Mouse (Mus musculus) gonadal fat pad, adult 2 months (tissue): ENCODE measurements around the gene H60b. TPM values are rescaled to one million over a fixed set of nuclear protein-coding genes. Genes with fewer than 3 reads are reported as not detected.
"Not testable (repeated sequence)": the region's sequence is repeated elsewhere in the genome, so short reads cannot be mapped to it uniquely, and the experiment has no call there.

Experiments
- DNase-seq: peaks from one replicate; pipeline ENCODE4 v3.0.0-alpha.2; 2012; ENCODE audit warnings: low read depth
- polyA plus RNA-seq: library from polyadenylated mRNA; depleted of rRNA; stranded (reverse); fragments of >200 nt; gene quantifications from 2 replicates; pipeline ENCODE4 v1.2.3, GENCODE M21; 2012

Gene H60b
- polyA plus RNA-seq, 1 experiment: 0.46 TPM

DNA sequence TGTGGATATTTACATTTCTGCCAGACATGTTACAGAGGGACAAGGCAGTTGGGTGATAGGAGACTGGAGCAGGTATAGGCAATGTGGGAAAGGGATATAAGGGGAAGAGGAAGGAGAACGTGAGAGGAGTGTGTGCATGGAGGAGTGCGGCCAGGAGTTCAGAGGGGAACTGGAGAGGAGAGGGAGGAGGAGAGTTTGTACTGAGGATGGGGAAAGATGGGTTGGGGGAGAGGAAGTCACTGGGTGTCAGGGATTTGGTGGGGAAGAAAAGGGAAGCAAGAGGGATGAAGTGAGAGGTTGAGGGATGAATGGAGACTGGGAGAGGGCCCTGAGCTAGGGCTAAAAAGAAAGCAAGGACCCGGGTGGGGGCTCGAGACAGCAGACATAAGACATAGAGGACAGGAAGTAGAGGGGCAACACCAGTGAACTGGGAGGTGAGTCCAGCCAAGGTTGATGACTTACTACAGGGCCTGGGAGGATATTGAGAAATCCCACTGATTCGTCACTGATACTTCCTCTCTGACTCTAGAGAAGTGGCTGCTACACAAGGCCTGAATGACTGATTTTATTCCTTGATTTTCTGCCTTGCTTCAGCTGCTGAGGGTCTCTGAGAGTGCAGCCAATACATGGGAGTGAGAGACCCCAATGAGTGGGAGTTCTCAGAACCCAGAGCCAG, 7.1 kb downstream of the H60b start:
- DNase-seq: not testable (repeated sequence)

DNA sequence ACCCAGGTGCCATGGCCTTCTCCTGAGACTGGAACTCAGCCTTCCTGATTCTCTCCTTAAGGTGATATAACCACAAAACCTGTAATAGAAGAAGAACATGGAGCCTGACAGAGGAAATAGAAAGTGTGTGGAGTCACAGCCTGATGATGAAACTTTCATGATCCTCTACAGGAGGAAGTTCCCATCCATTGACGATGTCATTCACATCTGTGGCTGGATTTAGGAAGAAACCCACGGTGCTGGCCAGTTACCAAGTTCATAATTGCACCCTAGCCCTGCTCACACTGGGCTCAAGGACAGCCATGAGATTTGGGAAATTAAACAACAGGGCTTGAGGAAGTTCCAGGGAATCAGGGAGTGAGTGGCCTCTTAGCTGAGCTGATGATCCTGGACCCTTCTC, 7.6 kb downstream of the H60b start:
- DNase-seq: not testable (repeated sequence)

DNA sequence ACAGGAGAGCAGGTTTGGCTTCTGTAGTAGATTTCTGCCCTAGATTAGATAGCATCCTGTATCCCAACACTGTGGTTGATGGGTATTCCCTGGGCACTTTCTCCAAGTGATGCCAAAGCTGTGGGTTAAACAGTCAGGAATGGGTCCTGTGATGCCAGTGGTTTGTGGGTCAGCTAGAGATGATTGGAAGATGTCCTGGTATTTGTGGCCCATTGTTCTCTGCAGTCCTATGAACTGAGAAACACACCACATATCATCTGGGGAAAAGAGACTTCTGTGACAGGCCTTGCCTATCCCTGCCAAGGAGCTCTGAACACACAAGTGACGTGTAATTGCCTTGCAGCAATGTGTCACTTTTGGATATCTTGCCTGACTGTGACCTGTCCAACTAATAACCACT, 8.7 kb downstream of the H60b start:
- DNase-seq: not testable (repeated sequence)

DNA sequence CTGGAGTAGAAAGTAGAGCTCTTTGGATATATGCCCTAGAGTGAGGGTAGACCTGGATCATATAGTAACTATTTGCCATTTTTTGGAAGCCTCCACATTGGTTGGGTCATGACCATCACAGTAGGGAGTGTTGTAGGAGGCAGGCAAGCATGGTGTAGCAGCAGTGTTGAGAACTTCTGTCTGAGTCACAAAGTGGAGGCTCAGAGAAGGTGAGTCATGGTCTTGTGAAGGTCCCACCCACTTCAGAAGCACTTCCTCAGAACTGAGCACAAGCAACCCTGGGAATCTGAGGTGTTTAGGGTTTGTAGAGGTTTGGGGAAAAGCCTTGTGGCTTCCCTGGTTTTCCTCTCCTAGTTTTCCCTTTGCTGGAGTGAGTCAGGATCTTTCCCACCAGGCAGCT, 10.7 kb downstream of the H60b start:
- DNase-seq: not testable (repeated sequence)

DNA sequence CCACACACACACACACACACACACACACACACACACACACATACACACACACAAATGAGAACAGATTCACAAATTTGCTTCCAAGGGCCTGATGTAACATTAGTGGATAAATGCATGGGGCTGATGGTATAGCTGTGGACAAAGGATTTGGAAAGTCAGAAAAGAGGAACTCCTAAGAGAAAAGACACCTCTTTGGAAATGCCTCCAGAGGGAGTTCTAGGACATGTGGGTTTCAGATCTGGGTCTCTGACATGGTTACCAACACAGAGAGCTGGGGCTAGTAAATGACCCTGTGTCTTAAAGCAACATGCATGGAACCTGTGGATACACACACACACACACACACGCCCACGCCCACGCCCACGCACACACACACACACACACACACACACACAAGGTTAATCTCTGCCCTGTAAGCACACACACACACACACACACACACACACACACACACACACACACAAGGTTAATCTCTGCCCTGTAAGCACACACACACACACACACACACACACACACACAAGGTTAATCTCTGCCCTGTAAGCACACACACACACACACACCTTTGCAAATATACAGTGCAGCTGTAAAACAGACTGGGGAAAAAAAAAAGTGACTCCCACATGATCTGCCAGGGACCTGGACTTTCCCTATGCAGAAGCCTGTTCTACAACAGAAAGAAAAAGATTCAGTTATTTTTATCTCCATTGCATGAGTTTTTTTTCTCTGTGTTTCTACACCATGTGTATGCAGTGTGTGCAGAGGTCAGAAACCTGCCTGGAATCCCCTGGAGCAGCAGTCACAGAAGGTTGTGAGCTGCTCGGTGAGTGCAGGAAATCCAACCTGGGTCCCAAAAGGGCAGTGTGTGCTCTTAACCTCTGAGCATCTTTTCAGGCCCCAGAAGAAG, 14.3 kb downstream of the H60b start:
- DNase-seq: not testable (repeated sequence)

DNA sequence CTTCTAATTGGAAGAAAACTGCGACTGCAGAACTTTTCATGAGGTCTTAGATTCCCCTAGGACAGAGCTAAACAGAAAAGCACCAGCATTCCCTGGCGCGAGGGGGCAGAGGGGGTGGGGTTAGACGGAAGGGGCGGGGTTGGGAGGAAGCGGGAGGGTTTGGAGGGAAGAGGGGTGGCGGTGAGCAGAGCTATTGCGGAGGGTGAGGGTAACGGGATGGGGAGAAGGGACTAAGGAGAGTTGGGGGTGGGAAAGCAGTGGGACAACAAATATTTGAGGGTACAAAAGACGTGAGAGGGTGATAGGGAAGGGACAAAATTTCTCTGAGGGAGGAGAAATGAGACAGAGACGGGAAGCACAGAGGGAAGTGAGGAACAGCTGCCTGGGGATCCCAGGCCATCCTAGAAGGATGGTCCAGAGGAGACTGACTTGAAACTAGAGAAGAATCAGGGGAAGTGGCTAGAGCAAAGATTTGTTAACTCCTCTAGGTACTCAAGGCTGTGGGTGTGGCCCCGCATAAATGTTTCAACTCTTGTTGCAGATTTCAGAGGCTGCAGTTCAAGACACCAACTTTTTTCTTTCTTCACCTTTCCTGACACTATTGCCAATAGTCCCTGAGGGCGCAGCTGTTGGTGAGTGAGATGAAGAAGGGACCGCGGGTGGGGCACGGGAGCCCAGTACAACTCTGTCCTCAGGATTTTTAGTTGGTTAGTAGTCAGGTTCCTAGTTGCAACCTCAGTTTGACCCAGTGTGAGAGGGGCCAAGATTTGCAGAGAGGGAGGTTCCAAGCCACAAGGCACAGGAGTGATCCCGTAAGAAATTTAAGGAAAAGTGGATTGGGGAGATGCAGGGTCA, 15.2 kb downstream of the H60b start:
- DNase-seq: not testable (repeated sequence)

DNA sequence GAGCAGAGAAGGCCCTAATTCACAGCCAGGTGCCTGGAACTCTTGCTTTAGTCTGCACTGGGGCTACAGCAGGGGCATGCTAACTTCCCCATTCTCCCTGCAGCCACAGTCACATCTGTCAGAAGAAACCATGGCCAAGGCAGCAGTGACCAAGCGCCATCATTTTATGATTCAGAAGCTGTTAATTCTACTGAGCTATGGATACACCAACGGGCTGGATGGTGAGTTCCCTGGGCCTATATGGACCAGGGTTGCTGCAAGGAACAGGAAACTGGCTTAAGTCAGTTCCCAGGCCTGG, 15.8 kb downstream of the H60b start:
- not testable (repeated sequence) for DNase-seq

DNA sequence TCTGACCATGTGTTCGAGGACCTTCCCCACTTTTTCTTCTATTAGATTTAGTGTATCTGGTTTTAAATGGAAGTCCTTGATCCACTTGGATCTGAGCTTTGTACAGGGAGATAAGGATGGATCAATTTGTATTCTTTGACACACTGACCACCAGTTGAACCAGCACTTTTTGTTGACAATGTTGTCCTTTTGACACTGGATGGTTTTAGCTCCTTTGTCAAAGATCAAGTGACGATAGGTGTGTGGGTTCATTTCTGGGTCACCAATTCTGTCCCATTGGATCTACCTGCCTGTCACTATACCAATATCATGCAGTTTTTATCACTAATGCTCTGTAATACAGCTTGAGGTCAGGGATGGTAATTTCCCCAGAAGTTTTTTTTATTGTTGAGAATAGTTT, 18.1 kb downstream of the H60b start:
- not testable (repeated sequence) for DNase-seq

DNA sequence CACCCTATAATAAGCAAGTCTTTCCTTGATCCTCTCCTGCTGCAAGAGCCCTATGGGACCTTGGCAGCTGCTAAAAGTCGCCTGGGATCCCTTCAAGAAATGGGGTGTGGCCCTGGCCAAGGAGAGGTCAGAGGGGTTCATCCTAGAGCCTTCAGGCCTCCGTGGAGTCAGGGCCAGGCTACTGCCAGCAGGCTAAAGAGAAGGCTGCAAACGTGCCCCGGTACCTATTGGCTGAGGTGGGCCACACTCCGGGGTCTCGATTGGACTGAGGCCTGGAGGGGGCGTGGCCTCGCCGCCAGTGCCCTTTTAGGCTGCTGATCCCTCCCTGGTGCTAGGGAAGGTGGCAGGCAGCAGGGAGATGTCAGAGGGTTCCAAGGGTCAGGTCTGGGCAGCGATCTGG, 32.6 kb downstream of the H60b start:
- not testable (repeated sequence) for DNase-seq

DNA sequence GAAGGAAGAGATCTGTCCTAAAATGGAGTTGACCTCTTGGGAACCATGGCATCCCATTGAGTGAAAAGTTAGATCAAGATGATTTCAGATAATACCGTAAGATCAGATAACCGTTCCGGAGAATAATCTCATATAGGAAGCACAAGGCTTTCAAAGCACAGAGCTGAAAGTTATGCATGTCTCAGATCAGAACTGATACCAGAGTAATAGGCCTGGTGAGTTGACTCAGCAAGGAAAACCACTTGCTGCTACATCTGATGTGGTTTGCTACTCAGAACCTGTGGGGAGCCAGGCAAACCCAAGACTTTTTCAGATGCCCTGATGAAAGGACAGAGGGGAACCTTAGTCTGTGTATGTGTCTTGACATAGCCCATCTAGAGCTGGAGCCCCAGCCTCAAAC, 43.0 kb downstream of the H60b start:
- DNase-seq: not testable (repeated sequence)

DNA sequence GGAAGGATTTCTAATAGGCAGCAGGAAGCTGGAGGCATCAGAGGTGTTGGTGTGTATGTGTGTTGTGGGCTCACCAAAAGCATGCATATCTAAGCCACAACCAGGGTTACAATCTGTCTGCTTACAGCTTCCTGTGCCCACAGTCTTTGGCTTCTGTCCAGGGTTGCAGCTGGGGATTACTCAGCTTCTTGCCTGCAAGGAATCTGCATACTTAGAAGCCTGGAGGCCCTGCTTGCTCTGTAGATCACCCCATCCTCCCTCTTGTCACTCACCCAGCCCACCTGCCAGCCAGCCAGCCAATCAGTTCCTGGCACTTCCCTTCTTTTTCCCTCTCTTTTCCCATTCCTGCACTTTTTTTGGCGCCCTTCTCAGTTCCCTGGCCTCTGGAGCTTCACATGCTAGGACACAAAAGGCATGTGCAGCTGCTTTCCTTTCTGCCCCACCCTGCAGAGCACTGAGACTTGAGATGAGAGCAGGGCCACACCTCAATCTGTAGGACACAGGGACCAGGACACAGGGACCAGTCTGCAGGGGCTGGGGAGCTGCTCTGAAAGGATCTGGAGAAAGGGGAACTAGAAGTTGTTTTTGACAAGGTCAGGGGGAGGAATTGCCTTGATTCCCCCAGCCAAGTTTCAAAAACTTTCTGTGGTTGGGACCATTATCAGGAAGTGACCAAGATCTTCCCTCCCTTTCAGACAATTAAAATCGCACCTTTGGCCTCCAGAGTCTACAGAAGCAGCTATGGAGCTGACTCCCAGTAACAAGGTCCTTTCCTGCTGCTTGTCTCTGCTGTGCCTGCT, 44.6 kb downstream of the H60b start:
- DNase-seq: not testable (repeated sequence)

DNA sequence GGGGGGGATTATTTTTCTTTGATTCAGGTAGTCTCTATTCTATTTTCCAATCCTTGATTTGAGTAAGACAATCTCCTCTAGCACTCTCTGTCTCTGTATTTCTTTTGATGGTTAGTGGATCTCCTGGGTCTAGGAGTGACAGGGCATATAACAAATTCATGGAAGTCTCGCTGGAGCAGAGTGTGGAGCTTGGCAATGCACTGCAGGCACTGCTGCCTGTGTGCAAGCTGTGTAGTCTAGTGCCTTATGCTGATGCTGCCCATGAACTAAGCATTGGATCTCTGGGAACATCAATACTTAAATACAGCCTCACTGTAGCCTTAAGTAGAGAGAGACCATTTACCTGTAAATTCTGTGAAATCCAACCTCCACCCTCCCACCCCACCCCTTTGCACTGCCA, 48.1 kb downstream of the H60b start:
- not testable (repeated sequence) for DNase-seq

DNA sequence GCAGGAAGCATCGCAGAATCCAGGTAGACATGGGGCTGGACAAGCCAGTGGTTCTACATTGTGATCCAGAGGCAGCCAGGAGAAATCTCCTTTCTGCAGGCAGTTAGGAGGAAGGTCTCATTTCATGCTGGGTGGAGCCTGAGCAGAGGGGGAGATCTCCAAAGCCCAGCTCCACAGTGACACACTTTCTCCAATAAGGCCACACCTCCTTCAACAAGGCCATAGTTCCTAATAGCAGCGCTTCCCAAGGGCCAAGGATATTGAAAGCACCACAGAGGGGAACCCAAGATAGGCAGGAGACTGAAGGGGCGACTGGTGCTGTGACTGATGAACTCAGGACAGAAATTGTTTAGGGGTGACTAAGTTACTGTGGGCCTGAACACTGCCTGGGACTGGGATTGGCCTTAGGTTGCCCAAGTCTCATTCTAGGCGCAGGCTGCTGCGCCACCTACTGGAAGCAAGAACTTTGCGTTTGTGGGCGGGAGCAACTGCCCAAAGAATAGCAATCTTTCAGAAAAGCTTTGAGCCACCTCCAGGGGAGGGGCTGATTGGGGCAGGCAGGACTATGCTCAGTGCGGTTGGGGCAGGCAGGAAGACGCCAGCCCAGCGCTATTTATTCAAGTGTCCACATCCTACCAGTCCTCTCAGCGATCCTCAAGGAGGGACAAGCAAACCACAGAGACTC, 53.8 kb downstream of the H60b start:
- not testable (repeated sequence) for DNase-seq

DNA sequence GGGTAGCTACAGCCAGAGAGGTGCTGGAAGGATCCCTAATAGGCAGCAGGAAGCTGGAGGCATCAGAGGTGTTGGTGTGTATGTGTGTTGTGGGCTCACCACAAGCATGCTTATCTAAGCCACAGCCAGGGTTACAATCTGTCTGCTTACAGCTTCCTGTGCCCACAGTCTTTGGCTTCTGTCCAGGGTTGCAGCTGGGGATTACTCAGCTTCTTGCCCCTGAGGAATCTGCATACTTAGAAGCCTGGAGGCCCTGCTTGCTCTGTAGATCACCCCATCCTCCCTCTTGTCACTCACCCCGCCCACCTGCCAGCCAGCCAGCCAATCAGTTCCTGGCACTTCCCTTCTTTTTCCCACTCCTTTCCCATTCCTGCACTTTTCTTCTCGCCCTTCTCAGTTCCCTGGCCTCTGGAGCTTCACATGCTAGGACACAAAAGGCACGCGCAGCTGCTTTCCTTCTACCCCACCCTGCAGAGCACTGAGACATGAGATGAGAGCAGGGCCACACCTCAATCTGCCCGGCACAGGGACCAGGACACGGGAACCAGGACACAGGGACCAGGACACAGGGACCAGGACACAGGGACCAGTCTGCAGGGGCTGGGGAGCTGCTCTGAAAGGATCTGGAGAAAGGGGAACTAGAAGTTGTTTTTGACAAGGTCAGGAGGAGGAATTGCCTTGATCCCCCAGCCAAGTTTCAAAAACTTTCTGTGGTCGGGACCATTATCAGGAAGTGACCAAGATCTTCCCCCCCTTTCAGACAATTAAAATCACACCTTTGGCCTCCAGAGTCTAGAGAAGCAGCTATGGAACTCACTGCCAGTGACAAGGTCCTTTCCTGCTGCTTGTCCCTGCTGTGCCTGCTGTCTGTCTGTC, 65.3 kb downstream of the H60b start:
- not testable (repeated sequence) for DNase-seq

DNA sequence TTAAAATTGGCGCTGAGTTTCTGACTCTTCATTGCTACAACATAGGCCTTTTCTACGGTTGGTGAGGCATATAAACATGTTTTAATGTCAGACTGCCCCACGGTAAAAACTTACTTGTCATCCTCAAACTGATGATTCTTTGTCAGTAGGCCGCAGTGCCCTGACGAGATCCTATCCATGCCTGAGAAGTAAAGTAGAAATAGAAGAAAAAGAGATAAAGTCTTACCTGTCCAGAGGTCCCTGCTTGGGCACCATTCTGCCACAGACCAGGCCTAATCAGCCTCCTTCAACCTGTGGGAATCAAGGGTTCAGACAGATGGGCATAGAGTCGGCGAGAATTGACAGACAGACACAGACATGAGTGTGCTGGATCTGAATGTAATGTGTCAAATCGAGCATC, 106.7 kb downstream of the H60b start:
- no peak for DNase-seq

DNA sequence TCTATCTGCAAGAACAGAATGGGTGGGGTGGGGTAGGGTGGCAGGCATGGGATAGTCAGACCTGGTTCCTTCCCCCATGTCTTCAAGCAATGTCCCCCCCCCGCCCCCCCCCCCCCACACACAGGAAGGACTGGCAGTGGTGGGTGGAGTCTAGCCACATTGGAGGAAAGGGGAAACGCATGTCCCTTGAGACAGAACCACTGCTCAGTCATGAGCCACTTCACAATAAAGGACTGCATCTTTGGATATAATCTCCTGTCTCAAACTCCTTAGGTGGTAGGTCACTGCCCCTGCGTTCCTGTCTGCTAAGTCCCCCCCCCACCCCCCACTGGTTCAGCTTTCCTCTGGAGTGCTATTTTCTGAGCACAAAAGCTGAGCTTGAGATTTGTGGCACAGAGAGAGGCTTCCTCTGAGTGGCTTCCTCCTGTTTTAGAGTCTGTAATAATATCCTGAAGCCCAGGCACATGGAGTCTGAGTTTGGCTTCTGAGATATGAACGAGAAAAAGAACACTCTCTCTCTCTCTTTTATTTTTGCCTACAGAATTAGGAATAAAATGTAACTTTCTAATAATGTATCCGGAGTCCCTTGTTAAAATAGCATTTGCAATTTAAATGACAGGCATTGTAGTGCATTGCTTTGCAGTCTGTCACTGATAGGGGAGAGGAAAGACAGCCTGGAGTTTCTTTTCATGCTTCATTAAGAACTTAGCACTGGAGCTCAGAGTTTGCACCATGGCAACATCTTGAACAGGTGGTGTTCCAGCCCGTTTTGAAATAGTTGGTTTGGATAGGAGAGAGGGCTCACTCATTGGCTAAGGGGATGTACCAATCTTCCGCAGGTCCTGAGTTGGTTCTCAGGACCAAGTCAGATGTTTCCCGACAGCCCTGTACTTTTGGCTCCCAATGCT, 112.7 kb downstream of the H60b start:
- not testable (repeated sequence) for DNase-seq

DNA sequence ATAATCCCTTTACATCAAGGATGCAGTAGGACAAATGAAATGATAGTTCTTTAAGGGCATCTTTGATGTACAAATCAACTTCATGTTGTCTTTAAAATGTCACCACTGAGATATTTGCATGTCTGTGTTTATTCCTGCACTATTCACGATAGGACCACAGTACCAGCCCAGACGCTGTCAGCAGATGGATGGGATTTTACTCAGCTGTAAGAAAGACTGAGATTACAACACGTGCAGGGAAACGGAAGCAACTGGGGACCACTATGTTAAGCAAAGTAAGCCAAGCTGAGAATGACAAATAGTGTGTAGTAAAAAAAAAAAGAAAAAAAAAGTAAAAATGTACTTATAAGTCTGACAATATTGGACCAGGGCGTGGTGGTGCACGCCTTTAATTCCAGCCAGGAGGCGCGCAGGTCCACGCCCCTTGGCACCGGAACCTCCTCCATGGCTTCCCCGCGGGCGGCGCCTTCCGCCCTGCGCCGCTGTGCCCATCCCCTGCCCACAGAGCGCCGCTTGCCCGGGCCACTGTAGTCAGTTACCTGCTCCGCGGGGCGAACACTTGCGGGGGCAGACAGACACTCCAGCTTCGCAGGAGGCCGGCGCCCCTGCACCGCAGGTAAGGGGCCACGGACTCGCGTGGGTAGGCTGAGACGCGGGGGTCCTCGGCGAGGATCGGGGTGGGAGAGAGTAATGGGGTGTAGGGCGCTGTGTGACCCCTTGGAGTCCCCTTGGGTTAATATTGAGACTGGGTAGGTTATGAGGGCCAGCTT, 114.7 kb downstream of the H60b start:
- not testable (repeated sequence) for DNase-seq
